24 mouse cellular contexts compared by ENCODE assay signal in genomic region chr16:23181054-23181453, GRCm38 (mm10). TPM values are rescaled to one million over a fixed set of nuclear protein-coding genes. Genes with fewer than 3 reads are reported as not detected.
A peak's percentile ranks its signal among the peaks of the same experiment; 100 is the strongest.
DNase-seq lines count a peak whose midpoint lies in the region; ATAC-seq and TF ChIP-seq lines count a peak whose summit lies in the region.
"Had no signal": no experiment of that assay in that cellular context is flagged by ENCODE, and none has a peak within 500 bp of the region (broad histone marks: within the 10 kb centered on the region; RNA-seq: fewer than 3 reads in every experiment).

No protein-coding gene starts in this region.

- H3K4me3 ChIP-seq in layer of hippocampus, adult 2 months = no peak overlapping the region
- H3K4me3 ChIP-seq: embryonic facial prominence, embryonic 12.5 days; erythroblast, embryonic 14.5 days; limb, embryonic 10.5 days; lung, embryonic 15.5 days; midbrain, embryonic 15.5 days had no signal

- no peak for TF ChIP-seq CTCF in layer of hippocampus, adult 2 months (conservative IDR thresholded peaks at IDR 0.05)

- no peak for ATAC-seq in cerebellum, adult (ENCODE audit: insufficient number of reproducible peaks, low FRiP score, low TSS enrichment)
- ATAC-seq in erythroid progenitor cell, adult 5-6 weeks (replicated peaks; ENCODE audit: low FRiP score, poor library complexity, severe bottlenecking) = no peak
- ATAC-seq: forebrain, embryonic 14.5 days; midbrain, embryonic 15.5 days had no signal

- peak in 1 of 2 experiments; percentile 4 for DNase-seq in layer of hippocampus, adult 2 months (ENCODE audit: low spot score in 2 of 2)
- no peak for DNase-seq in layer of hippocampus, postnatal 10 days (ENCODE audit: low spot score in 2 of 2)
- DNase-seq in CD4-positive helper T cell, adult 2 months (ENCODE audit: low read depth, low spot score) = peak; percentile 75
- peak; percentile 65 for DNase-seq in T-cell, adult 2 months (ENCODE audit: low spot score)
- peak; percentile 71 for DNase-seq in induced T-regulatory cell, adult 2 months (ENCODE audit: low read depth)
- no peak for DNase-seq in lung, postnatal 14 days
- DNase-seq: adrenal gland, postnatal 10 days; cerebellum, adult 9-10 months; gastrocnemius, postnatal 25 days; kidney, adult 9 months; kidney, postnatal 4 days; right cerebral cortex, postnatal 25 days had no signal

- peak overlapping the region; percentile 44; the same call in 1 of the 2 replicates for H3K27ac ChIP-seq in layer of hippocampus, adult 2 months
- H3K27ac ChIP-seq: embryonic facial prominence, embryonic 12.5 days; limb, embryonic 10.5 days; lung, embryonic 15.5 days; midbrain, embryonic 15.5 days; stomach, postnatal 0 days had no signal

RNA-seq across cellular contexts. Expression of gene Adipoq, which starts 34.7 kb away (rescaled TPM):
- not detected for total RNA-seq in layer of hippocampus, adult 2 months (2021)
- total RNA-seq in layer of hippocampus, postnatal 10 days (2021) = not detected
- 12.2 TPM in 1 of 2 replicates, not detected in the other for total RNA-seq in erythroid progenitor cell, adult 5-6 weeks (2015; ENCODE audit: low replicate concordance)
- total RNA-seq in erythroid progenitor cell, adult 5-6 weeks (2017; ENCODE audit: low replicate concordance) = 0.51 TPM in 1 of 2 replicates, not detected in the other
- total RNA-seq: left cerebral cortex, adult 18-20 months; megakaryocyte-erythroid progenitor cell, adult 5-6 weeks; neutrophil, adult 5-6 weeks had no signal

RNA-seq across cellular contexts. Expression of gene St6gal1, which starts 43.5 kb away (rescaled TPM):
- total RNA-seq in layer of hippocampus, adult 2 months (2021) = 10 to 100 TPM; 15.2 to 17.3 TPM
- 10 to 100 TPM; 12.8 to 15.5 TPM for total RNA-seq in layer of hippocampus, postnatal 10 days (2021)
- 4.3 and 7.5 TPM in 2 replicates for total RNA-seq in erythroid progenitor cell, adult 5-6 weeks (2015; ENCODE audit: low replicate concordance)
- 3.2 and 3.9 TPM in 2 replicates for total RNA-seq in erythroid progenitor cell, adult 5-6 weeks (2017; ENCODE audit: low replicate concordance)

RNA-seq across cellular contexts. Expression of gene Rfc4, which starts 53.5 kb away (rescaled TPM):
- total RNA-seq in layer of hippocampus, adult 2 months (2021) = 1 to 10 TPM; 4.8 to 5.3 TPM
- total RNA-seq in layer of hippocampus, postnatal 10 days (2021) = 1 to 10 TPM; 5.6 to 7.1 TPM
- 98.4 and 133 TPM in 2 replicates for total RNA-seq in erythroid progenitor cell, adult 5-6 weeks (2015; ENCODE audit: low replicate concordance)
- total RNA-seq in erythroid progenitor cell, adult 5-6 weeks (2017; ENCODE audit: low replicate concordance) = 32.8 and 50.6 TPM in 2 replicates

Comparison
In these comparisons a context has a peak if more than half of its experiments do, and no peak if none do; other contexts are left out.
1. DNase-seq: peak in CD4-positive helper T cell, adult 2 months (single experiment), T-cell, adult 2 months (single experiment) and induced T-regulatory cell, adult 2 months (single experiment); none in layer of hippocampus, postnatal 10 days (0 of 2) and lung, postnatal 14 days (single experiment).
2. RNA of gene Rfc4, which starts 53.5 kb away (total RNA-seq): 32.8 to 133 TPM in erythroid progenitor cell, adult 5-6 weeks; 5.6 to 7.1 TPM in layer of hippocampus, postnatal 10 days and 4.8 to 5.3 TPM in layer of hippocampus, adult 2 months; every median in the first group is over 4 times any median in the second.